Mouse (Mus musculus) thymus, adult 2 months (tissue): Measurements from ENCODE around the gene Plxdc2.

ENCODE experiments used
- CTCF ChIP-seq: fragments of 200-500 bp; IDR thresholded peaks from 2 replicates; pipeline ENCODE4 v1.5.1; 2012; ENCODE audit warnings: mild to moderate bottlenecking, control low read depth, low read length, moderate library complexity, borderline replicate concordance; ENCODE audit not compliant: control insufficient read depth, poor library complexity, insufficient read depth; ENCODE audit errors: extremely low read depth
- POLR2A ChIP-seq: fragments of 200-500 bp; IDR thresholded peaks from 2 replicates; pipeline ENCODE4 v1.6.1; 2012; ENCODE audit warnings: mild to moderate bottlenecking, low read length, control low read depth, moderate library complexity; ENCODE audit not compliant: control insufficient read depth, poor library complexity, insufficient read depth; ENCODE audit errors: extremely low read depth

- TF ChIP-seq CTCF = no peak
- no peak for TF ChIP-seq POLR2A
Measured at GRCm38 (mm10) chr2:16578153-16578552, 222.0 kb downstream of the Plxdc2 start.
